Mouse (Mus musculus): ENCODE data around the gene Plpp3.

Gene Plpp3

DNA sequence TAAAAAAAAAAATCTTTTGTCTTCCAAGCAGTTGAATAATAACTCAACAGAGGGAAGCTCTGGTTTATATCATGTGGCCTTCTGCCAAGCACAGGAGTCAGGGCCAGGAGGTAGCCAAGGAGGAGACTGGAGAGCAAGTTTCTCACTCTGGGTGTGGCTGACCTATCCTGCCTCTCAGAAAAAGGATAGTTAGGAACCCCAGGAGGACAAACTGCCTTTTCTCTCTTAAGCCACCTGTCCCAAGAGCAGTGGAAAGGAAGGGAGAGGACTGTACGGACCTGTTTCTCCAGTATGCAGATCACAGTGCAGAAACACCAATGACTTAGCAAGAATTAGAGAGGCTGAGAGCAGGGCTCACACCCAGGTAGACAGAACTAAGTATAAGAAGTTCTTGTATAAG lies 57.3 kb downstream of the Plpp3 start:
- in situ Hi-C loops (cut with MseI, MboI), result no loop called here

DNA sequence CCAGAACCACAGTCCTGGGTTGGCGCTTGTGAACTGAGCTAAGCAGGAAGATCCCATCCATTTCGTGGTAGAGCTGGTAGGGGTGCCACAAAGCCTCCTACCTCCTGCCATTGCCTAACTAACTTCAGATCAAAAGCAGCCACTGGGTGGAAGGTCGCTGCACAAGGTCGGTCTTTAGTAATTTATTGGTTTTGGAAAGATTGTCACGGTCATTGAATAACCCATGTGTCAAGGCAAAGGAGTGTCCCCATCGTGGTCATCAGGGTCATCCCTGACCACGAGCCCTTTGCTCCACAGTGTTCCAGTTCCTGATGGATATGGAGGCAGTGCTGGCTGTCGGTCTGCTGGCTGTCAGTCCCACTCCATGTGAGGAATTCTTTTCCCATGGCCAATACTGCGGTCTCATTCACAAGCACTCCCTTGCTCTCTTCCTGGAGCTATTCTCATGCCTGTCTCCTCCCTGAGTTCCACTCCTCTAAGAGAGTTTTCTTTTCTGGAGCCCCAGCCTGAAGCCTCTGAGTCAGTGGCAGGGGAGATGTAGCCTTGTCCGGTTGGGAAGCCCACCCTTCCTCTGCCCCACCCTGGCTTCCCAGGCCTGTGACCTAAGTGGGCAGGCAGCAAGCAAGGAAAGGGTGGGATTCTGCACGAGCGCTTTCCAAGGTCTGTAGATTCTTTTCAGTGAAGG lies 58.7 kb downstream of the Plpp3 start:
- in situ Hi-C loops (cut with MseI, MboI), result no loop called here

DNA sequence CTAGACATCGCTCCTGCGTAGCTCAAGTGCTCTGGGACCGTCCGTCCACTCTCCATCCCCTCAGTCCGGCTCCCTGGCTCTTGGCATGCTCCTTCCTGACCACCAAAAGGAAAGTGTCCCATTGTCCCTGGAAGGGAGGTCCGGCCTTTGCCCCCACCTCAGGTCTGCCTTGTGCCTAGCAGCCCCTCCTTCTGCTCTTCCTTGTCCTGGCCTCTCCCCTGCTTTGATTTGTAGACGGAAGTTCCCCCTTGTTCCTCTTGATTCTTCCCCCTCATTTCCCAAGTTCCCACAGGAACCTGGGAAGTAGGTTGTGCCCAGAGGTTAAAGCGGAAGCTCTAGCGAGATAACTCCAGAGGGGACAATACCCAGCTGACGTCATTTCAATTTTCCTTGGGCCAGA lies 61.1 kb downstream of the Plpp3 start:
- in situ Hi-C loops (cut with MseI, MboI), result no loop called here

DNA sequence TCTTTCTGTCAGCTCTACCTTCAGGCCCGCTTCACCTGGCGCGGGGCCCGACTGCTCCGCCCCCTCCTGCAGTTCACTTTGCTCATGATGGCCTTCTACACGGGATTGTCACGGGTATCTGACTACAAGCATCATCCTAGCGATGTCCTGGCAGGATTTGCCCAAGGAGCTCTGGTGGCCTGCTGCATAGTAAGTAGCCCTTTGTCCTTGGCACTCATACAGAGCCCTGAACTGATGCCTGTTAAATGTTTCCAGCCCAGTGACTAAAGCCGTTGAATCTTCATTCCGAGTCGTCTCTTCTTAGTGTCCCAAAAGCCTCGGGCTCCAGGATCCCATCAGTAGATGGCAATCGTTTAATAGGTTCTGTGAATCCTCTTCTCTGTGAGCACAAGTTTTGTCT lies 62.2 kb downstream of the Plpp3 start:
- in situ Hi-C loops (cut with MseI, MboI), result no loop called here

DNA sequence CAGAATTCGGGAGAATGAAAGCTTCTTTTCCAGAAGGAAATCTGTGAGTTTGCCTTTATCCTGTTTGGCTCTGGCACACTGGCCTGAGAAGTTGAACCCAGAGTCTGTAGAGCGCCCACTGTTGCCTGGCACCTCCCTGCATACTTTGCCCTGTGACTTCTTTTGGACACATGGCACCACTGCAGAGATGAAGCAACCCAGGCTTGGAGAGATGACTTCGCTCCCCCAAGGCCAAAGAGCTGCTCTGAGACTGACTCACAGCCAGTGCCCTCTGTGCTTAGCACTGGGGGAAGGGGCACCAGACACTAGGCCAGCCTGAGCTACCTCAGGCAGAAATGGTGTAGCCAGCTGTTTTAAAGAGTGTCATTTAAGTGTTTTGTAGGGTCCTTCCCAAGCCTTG lies 63.7 kb downstream of the Plpp3 start:
- in situ Hi-C loops (cut with MseI, MboI), result no loop called here

DNA sequence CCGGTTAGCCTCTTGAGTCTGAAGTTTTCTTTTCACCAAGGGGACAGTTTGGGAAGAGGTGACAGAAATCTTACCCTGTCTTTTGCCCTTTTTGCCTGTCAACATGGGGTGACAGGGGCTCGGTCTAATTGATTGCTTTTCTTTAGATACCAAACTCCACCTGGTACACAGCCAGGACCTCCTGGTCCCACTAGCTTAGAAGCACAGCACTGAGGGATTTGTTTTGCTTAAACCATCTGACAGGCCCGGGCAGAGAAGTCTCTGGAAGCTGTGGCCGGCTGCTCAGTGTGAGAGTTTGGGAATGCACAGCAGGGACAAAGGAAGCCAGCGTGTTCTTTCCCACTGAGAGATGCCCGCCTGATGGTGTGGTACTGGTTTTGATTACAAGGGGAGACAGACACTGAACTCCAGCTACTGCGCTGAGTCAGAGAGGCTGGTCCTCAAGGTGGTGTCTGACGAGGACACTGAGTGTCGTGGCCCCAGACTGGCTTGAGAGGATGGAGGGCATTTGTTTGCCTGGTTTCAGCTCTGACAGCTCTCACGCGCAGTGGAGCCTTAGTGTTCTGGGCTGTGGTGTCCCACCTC lies 64.2 kb downstream of the Plpp3 start:
- in situ Hi-C loops (cut with MseI, MboI), result no loop called here

DNA sequence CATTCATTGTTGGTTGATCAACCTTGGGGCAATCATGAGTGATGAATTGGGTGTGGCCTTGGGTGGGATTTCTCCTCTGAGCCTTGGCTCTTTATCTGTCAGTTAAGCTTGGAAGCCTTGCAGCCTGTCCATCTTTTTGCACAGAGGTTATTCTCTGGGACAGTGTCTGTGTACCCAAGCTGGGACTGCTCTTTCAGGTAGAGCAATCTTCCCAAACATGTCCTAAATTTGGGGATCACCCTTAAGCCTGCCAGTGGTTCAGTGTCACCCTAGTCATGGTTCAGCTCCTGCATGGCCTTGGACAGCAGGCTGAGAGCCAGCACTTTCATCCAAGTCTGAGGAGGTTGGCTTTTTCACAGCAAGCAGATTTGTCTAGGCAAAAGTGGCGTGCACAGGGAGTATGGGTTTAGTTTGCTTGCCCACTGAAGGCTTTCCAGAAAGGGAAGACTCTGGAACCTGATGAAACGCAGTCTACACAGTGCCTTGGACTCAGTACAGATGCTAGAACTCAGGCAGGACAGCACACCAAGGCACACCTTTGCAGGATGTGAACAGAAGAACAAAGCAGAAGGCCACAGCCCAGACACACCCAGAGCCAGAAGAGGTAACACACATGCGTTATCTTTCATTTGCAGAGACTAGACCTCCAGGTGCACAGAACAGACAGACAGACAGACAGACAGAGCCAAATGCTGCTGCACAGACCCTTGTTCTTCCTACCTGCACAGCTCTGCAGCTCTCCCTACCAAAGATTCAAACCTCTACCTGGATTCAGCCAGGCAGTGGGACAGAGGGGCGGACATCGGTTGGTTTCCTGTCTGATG lies 66.2 kb downstream of the Plpp3 start:
- in situ Hi-C loops (cut with MseI, MboI), result no loop called here

DNA sequence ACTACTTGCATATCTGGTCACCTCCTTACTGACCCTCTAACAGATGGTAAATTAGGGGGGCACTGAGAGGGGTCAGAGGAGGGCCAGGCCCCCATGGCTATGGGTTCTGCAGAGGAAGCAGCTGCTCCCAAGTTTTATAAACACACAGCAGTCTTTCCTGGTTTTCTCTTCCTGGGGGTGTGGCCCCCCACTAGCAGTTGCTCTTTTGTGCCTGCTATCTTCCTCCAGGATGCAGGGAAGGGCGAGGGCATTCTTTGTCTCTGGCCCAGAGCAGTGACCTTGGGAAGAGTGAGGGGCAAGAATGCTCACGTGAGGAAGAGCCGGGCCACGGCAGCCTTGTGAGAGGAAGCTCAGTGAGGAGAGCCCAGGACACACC lies 66.8 kb downstream of the Plpp3 start:
- in situ Hi-C loops (cut with MseI, MboI), result no loop called here

DNA sequence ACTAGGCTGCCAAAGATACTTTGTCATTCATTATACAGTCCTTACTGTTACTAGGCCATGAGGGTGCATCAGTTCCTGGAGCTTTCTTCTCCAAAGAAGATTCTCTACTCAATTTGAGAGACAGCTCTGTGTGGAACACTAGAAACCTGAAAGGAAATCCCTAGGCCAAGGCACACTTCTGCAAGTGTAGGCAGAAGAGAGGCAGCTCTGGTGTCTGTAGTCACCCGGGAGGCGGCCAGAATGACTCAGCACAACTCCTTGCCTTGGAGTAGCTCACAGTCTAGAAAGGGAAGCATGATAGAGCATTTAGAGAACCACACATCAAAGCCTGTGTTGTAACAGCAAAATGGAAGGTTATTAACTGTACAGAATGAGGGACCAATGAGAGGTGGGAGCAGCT lies 68.4 kb downstream of the Plpp3 start:
- in situ Hi-C loops (cut with MseI, MboI), result no loop called here

DNA sequence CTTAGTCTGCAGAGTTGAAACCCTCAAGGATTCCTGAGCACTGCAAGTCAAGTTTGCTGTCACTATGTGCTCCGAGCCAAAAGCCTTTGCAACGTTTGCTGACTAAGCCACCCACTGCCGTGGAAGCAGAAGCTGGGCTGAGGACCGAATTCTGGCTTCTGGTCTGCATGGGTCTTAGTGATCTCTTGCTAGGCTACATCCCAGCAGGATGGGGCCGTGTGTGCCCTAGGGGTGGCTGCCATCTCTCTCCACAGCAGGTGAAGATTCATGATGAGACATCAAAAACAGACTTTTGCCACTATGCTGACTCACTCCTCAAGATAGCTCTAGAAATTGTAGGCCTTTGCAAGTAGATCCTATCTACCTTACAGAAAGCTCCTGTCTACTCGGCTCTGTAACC lies 69.2 kb downstream of the Plpp3 start:
- in situ Hi-C loops (cut with MseI, MboI), result no loop called here

DNA sequence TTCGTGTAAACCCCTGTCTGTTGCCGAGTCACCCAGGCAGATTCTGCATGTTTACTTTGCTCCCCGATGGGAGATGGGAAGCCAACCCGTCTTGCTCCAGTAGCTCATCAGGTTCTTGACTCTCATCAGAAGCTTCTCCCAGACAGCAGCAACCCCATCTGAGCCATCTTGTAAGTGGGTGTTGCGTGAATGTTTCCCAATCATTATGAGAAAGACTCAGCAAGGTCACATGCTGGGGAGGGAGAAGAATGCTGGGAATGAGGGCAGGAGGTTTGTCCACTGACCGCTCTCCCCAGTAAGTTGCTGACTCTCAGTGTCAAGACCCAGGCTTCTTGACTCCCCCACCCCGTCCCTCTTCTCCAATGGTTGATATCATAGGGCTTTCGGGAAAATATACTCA lies 73.0 kb downstream of the Plpp3 start:
- in situ Hi-C loops (cut with MseI, MboI), result no loop called here

DNA sequence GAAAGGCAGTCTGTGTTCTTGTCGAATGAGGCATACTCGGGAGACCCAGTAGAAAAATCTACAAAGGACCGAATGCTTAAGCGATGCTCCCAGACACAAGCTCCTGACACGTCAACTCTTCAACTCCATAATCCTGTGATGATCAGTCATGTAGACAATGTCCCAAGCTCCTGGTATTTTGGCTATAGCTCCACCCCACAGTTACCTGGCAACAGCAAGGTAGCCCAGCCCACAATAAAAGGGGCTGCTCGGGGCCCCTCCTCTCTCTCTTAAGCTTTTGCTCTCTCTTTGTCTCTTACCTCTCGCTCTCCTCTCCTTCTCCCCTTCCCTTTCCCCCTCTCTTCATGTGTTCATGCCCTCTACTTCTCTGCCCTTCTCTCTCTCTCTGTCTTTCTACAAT lies 83.1 kb downstream of the Plpp3 start:
- in situ Hi-C loops (cut with MseI, MboI), result no loop called here

DNA sequence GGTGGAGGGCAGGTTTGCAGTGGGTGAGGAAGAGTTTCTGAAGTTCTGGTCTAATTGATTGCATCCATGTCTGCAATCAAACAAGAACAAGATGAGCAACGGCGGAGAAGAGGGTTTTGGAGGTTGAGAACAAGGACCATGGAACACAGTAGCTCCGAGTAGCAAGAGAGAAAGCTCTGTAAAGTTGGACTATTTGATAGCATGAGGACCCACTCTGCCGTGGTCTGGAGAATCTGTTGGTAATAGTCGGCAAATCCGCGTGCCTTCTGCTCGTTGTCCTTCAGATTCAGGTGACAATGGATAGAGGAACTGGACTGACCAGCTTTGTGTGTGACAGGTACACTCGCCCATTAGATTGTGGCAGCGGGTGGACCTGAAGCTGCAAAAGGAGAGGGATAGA lies 87.8 kb downstream of the Plpp3 start:
- in situ Hi-C loops (cut with MseI, MboI), result no loop called here

DNA sequence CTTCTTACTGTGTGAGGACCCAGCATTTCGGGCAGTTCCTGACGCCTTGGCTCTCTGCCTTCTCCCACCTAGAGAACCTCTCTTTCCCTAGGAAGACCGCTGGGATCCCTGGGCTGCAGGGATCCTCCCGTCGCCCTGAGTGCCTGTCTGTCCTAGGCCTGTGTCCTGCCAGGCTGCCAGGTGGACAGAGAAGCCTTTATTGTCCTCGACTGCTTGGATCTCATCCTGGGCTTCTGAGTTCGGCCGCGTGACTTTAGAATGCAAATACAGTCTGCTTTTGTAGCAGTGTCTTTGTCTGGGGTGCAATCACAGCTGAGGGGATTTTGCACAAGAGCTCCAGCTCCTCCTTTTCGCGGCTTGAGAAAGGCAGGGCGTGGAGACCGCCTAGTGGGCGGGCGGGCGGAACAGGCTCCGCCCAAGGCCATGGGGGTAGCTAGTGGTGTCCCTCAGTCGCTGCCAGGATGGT lies 88.4 kb downstream of the Plpp3 start:
- in situ Hi-C loops (cut with MseI, MboI), result no loop called here

DNA sequence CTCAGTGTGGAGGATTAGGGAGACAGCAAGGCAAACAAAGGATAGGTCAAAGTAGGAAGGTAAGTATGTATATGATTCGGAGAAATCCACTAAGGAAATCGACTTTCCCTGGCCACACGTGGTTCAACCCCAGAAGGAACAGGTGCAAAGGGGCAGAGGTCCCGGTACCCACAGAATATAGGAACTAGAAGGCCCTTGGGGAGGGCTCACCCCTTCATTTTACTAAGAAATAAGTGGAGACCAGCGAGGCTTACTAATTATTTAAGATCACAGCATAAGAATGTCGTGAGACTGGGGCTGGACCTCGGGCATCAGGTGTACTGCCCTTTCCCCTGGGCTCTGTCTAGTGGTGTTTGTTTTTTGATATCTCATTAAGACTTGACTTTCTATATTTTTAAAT lies 89.2 kb downstream of the Plpp3 start:
- in situ Hi-C loops (cut with MseI, MboI), result no loop called here

DNA sequence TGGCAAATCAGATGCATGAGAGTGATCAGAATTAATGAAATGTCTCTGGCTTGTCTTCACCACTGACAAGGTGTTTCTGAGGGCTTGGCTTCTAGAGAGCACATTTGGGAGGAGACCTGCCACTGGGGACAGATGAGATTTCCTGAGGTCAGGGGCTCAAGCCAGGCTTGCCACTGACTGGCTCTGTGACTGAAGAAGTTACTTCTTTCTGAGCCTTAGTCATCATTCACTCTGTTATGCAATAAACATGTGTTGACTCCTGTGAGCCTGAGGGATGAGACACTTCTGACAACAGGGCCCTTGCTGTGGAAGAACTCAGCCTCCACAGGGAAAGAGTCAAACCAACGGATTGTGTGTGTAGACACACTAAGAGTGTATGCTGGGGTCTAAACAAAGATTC lies 91.0 kb downstream of the Plpp3 start:
- in situ Hi-C loops (cut with MseI, MboI), result no loop called here

DNA sequence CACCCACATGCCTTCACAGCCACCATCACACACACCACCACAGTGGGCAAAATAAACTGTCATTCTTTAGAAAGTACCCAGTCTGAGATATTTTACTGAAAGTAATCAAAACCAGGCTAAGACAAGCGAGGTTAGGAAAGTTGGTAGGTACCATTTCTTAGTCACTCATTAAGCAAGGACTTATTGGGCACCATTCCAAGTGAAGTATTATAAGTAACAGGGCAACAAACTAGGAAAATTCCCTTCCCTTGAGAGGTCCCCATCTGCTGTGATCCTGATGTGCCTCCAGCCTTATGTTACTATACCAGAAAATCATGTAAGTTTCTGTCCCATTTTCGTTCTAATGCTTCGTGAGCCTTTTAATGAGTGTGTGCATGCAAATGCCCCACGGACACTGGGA lies 92.1 kb downstream of the Plpp3 start:
- in situ Hi-C loops (cut with MseI, MboI), result no loop called here

DNA sequence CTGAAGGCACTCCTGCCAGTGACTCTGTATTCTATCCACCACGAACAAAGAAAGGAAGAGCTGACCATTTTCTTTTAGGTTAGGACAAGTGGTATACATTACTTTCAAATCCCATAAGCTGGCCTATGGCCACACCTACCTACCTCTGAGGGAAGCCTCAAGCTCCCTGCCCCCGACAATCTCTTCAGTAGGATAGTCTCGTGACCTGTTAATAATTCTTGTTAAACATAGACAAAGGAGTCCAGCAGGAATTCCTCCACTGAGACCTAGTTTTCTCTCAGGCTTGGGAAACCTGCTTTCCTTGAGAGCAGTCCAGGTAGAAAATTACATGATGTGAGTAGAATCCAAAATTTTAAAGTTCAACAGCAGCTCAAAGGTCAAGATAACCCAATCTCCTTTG lies 93.8 kb downstream of the Plpp3 start:
- in situ Hi-C loops (cut with MseI, MboI), result no loop called here

DNA sequence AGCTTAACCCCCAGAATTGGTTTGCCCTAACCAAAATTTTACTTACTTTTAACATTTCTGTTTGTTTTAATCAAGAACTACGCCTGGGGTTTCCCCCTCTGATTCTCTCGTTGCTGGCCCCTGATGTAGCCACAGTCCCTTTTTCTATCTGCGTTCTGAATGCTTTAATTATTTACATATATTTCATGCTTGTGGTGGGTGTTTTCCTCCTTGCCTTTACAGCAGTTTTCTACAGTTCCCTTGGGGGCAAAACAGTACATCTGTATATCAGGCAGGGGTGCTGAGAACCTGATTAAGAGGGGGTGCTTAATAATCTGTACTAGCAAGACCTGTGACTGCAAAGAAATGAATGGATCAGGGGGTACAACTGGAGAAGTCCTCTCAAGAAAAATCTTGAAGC lies 94.9 kb downstream of the Plpp3 start:
- in situ Hi-C loops (cut with MseI, MboI), result no loop called here

DNA sequence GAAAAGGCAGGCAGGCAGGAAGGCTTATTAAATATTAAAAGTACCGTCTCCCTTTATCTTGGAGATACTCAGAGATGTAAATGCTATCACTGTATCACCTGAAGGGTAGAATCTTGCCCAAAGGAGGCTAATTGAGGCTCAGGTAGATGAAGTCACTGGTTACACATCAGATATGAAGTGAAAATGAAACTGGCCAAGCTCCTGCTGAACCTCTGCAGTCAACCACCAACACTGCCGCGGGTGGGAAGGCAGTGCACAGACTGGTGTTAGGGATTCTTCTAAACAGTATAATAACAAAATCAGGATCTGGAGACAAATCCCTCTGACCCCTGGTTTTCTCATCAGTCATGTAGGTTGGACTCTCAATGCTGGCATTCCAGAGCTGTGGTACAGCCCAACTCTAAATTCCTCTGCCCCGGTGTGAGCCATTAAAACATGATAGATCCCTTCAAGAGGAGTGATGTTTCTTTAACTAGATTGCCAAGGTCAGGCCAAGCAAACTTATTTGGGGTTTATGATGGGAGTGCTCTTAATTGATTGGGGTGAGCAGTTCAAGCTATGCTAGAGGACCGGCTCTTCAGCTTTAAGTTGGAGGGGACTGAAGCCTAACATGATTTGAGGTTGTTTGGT lies 95.5 kb downstream of the Plpp3 start:
- in situ Hi-C loops (cut with MseI, MboI), result no loop called here

DNA sequence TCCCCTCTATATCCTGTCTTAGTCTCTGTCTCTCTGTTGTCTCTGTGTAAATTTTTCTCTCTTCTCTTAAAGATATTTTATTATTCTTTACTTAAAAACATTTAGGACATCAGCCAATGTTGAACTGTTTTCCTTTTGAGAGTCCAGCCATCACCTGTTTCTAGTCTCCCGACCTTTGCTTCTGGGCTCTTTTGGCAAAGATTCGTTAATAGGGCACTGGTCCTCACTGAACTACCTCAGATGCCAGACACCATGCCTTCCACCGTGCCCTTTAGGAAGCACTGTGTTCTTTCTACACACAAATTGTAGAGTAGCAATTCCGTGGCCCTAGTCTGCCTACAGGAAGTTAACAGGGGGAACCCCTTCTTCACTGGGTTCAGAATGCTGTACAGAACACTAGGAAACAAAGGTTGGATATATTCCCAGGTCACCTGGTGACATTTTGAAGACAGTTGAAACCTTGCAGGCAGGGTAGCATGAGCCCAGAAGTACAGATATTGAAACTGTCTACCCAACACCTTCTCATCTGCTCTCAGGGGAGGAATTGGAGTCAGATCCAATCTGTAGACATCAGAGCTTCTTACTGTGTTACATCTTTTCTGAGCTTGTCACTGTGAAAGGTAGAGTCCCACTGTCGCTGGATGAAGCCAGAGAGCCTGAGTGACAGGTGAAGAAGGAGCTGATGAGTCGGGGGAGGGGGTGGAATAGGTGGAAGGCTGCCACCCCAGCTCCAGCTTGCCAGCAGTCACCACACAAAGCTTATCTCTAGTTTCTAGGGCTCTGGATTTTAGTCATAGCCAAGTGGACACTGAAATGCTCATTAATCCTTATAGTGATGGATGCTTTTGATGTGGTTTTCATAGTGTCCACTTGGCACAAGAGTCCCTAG lies 96.5 kb downstream of the Plpp3 start:
- in situ Hi-C loops (cut with MseI, MboI), result no loop called here

DNA sequence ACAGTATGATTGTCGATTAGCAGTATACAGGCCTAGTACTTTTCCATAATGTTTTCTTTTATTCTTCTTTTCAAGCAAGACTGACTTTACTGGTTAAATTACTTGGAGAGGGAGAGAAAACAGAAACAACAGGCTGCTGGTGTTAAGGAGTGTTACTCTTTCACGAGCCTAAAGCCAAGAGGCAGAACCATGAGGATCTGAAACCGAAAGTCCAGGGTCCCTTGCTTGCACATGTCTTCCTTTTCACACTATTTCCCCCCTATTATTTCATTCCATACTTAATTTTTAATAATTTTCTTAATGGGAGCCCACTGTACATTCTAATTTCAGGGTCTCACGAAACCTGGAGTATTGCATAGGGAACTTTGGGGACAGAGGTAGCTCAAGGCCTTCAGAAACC lies 97.2 kb downstream of the Plpp3 start:
- in situ Hi-C loops (cut with MseI, MboI), result no loop called here
